Mouse (Mus musculus): ENCODE results near the gene Stat4. TPM values are rescaled to one million over a fixed set of nuclear protein-coding genes. Genes with fewer than 3 reads are reported as not detected.
A peak's percentile ranks its signal among the peaks of the same experiment; 100 is the strongest.

Stat4 gene
- polyA plus RNA-seq, 1 experiment from 2014 or later = 0.46 TPM

DNA sequence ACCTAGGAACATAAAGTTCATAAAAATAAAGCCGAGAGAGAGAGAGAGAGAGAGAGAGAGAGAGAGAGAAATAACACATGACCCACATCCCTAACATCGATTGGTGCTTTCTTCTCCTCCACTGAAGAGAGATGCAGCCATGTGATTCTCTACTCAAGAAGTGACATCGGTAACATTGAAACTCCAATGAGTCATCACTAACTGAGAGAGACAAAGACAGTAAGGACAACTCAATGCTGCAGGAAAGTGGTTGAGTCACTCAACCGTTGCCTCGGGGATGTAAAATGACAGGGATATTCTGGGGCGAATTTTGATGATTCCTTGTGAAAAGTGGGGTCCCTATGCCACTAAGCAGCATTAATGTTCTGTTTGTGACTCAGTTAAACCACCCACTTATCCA is 16.8 kb upstream of the Stat4 start:
- no peak overlapping the region for H3K27ac ChIP-seq (replicated peaks)
- no peak overlapping the region for H3K9ac ChIP-seq (ENCODE audit: low read length)
- H3K36me3 ChIP-seq (ENCODE audit: control insufficient read depth, insufficient read depth, low read length) = no peaks in the 10 kb centered on the region
- WGBS = 76% methylated on average over 6 of the region's 6 CpGs
- H3K4me2 ChIP-seq (replicated peaks; ENCODE audit: low read depth) = no peak overlapping the region
- no peaks in the 10 kb centered on the region for H3K9me3 ChIP-seq (ENCODE audit: control insufficient read depth, low read length)
- TF ChIP-seq CTCF (IDR thresholded peaks at IDR 0.05; ENCODE audit: low read depth) = no peak
- no peak for TF ChIP-seq EP300 (optimal IDR thresholded peaks at IDR 0.05)
- DNase-seq (ENCODE audit: low spot score) (no peak), ATAC-seq (ENCODE audit: low FRiP score, low TSS enrichment) (no peak)
- no peaks in the 10 kb centered on the region for H3K27me3 ChIP-seq (ENCODE audit: control insufficient read depth, insufficient read depth, low read length)
- 0 out of 2 replicates have a peak, but pooled peaks cover 3% of the 10 kb centered on the region for H3K4me1 ChIP-seq (replicated peaks; ENCODE audit: control insufficient read depth, insufficient read depth)
- H3K4me3 ChIP-seq (ENCODE audit: low read depth, low read length) = no peak overlapping the region

DNA sequence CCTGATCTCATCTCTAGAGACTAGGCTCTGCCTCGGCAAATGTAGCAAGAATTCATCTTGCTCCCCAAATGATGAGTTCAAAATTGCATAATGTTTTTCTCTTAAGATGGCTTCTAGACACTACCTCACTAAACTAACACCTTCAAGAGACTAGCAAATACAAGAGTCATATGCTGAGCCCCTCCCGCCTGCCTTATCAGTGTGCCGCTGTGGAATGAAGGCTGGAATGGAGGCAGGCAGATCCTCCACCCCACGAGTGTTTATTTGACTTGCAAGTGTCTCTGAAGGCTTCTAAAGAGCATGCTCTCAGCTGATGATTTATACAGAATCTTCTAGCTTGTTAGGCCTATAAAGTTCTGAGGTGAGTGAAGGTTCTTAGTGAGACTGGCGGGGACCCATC is 11.4 kb upstream of the Stat4 start:
- DNase-seq (ENCODE audit: low spot score) = peak; percentile 23

DNA sequence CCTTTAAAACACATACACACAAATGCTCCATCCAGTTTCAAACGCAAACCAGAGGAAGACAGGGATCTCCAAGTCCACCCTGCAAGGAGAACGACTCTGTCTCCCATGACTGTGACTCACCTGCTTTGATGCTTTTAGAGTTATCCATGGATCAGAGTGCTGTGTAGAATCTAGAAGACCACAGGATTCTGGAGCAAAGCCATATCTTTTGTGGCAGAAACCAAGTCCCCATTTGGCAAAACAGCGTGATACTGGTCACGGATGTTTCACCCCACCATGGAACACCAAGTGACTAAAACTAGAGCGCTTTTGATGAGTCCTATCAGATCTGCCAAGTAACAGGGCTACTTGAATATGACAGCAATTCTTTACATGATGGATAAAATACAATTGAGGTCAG is 7.9 kb upstream of the Stat4 start:
- 92% methylated on average over 5 of the region's 5 CpGs for WGBS
- no peak overlapping the region for H3K27ac ChIP-seq (replicated peaks)
- no peaks in the 10 kb centered on the region for H3K36me3 ChIP-seq (ENCODE audit: control insufficient read depth, insufficient read depth, low read length)
- DNase-seq (ENCODE audit: low spot score) (no peak), ATAC-seq (ENCODE audit: low FRiP score, low TSS enrichment) (no peak)
- H3K9ac ChIP-seq (ENCODE audit: low read length) = no peak overlapping the region
- no peak overlapping the region for H3K4me3 ChIP-seq (ENCODE audit: low read depth, low read length)
- H3K9me3 ChIP-seq (ENCODE audit: control insufficient read depth, low read length) = no peaks in the 10 kb centered on the region
- no peak overlapping the region for H3K4me2 ChIP-seq (replicated peaks; ENCODE audit: low read depth)
- TF ChIP-seq CTCF (IDR thresholded peaks at IDR 0.05; ENCODE audit: low read depth) = no peak
- TF ChIP-seq EP300 (optimal IDR thresholded peaks at IDR 0.05) = no peak
- no peaks in the 10 kb centered on the region for H3K27me3 ChIP-seq (ENCODE audit: control insufficient read depth, insufficient read depth, low read length)
- no peaks in the 10 kb centered on the region for H3K4me1 ChIP-seq (replicated peaks; ENCODE audit: control insufficient read depth, insufficient read depth)

More for the DNA sequence above, 11.4 kb upstream of the Stat4 start:
- H3K4me3 ChIP-seq (ENCODE audit: low read depth, low read length) = no peak overlapping the region
- TF ChIP-seq CTCF (IDR thresholded peaks at IDR 0.05; ENCODE audit: low read depth) (no peak), EP300 (optimal IDR thresholded peaks at IDR 0.05) (no peak)
- no peak overlapping the region for H3K27ac ChIP-seq (replicated peaks)
- H3K9ac ChIP-seq (ENCODE audit: low read length) = no peak overlapping the region
- H3K36me3 ChIP-seq (ENCODE audit: control insufficient read depth, insufficient read depth, low read length) = no peaks in the 10 kb centered on the region
- ATAC-seq (ENCODE audit: low FRiP score, low TSS enrichment) = 0 out of 2 replicates have a peak, but pooled peaks have one; percentile 42
- no peaks in the 10 kb centered on the region for H3K9me3 ChIP-seq (ENCODE audit: control insufficient read depth, low read length)
- H3K4me2 ChIP-seq (replicated peaks; ENCODE audit: low read depth) = no peak overlapping the region
- H3K27me3 ChIP-seq (ENCODE audit: control insufficient read depth, insufficient read depth, low read length) = no peaks in the 10 kb centered on the region
- 61% methylated on average over 5 of the region's 5 CpGs for WGBS
- no peaks in the 10 kb centered on the region for H3K4me1 ChIP-seq (replicated peaks; ENCODE audit: control insufficient read depth, insufficient read depth)

DNA sequence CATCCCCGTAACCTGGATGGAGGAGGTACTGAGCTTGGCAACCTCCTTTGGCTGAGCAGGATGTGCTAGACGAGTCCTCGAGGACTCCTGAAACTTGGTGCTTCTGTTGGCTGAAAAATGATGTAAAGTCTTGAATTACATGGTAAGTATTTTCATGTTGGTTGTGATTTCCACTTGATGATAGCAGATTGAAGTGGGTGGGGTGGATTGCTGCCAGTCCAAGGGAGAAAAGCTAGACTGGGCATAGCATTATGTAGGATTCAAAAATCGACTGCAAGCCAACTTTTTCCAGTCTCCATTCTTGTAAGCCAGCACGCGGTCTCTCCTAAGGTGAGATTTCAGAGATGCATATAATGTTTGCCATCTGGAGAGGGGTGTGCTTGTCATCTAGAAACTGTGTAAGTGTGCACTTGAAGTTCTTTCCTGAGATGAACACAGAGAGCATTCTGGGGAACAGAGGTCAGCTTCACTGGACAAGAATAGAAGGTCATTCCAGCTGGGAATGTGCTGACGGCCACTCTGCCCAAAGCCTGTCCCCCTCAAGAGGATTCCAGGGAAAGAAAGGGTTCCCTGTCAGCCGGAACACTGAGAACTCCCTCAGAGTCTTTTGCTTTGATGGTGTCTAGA is 5.1 kb downstream of the Stat4 start:
- Histone ChIP-seq H3K9me3 (ENCODE audit: control insufficient read depth, low read length) (no peaks in the 10 kb centered on the region), H3K4me2 (replicated peaks; ENCODE audit: low read depth) (no peak overlapping the region), H3K36me3 (ENCODE audit: control insufficient read depth, insufficient read depth, low read length) (no peaks in the 10 kb centered on the region), H3K27ac (replicated peaks) (no peak overlapping the region), H3K4me3 (ENCODE audit: low read depth, low read length) (no peak overlapping the region), H3K27me3 (ENCODE audit: control insufficient read depth, insufficient read depth, low read length) (no peaks in the 10 kb centered on the region), H3K4me1 (replicated peaks; ENCODE audit: control insufficient read depth, insufficient read depth) (no peaks in the 10 kb centered on the region; the same call in 1 of the 2 replicates), H3K9ac (ENCODE audit: low read length) (no peak overlapping the region)
- ATAC-seq (ENCODE audit: low FRiP score, low TSS enrichment) (no peak), DNase-seq (ENCODE audit: low spot score) (no peak)
- TF ChIP-seq CTCF (IDR thresholded peaks at IDR 0.05; ENCODE audit: low read depth) = no peak
- no peak for TF ChIP-seq EP300 (optimal IDR thresholded peaks at IDR 0.05)
- 73% methylated on average over 8 of the region's 8 CpGs for WGBS

- ATAC-seq (ENCODE audit: low FRiP score, low TSS enrichment) (peak; percentile 8; the same call in 1 of the 2 replicates), DNase-seq (ENCODE audit: low spot score) (no peak)
- no peaks in the 10 kb centered on the region for H3K9me3 ChIP-seq (ENCODE audit: control insufficient read depth, low read length)
- 27% methylated on average over 3 of the region's 3 CpGs for WGBS
- H3K9ac ChIP-seq (ENCODE audit: low read length) = no peak overlapping the region
- no peaks in the 10 kb centered on the region; the same call in 1 of the 2 replicates for H3K4me1 ChIP-seq (replicated peaks; ENCODE audit: control insufficient read depth, insufficient read depth)
- H3K27ac ChIP-seq (replicated peaks) = peak overlapping the region; percentile 65; the same call in 1 of the 2 replicates
- H3K4me2 ChIP-seq (replicated peaks; ENCODE audit: low read depth) = no peak overlapping the region
- no peak overlapping the region for H3K4me3 ChIP-seq (ENCODE audit: low read depth, low read length)
- H3K27me3 ChIP-seq (ENCODE audit: control insufficient read depth, insufficient read depth, low read length) = no peaks in the 10 kb centered on the region
- TF ChIP-seq CTCF (IDR thresholded peaks at IDR 0.05; ENCODE audit: low read depth) = no peak
- TF ChIP-seq EP300 (optimal IDR thresholded peaks at IDR 0.05) = no peak
- no peaks in the 10 kb centered on the region for H3K36me3 ChIP-seq (ENCODE audit: control insufficient read depth, insufficient read depth, low read length)
Observed at GRCm38 (mm10) chr1:51996056-51996455, 9.1 kb downstream of the Stat4 start.

Data from stomach, postnatal 0 days (tissue).